Mouse (Mus musculus): ENCODE data around the gene Spaca4. TPM values are rescaled to one million over a fixed set of nuclear protein-coding genes. Genes with fewer than 3 reads are reported as not detected.

Gene Spaca4
- polyA plus RNA-seq, 1 experiment from 2014 or later: 0.79 TPM

GRCm38 (mm10) chr7:45755703-45756102, 30.1 kb upstream of the Spaca4 start:
- Histone ChIP-seq H3K4me1 (ENCODE audit: control insufficient read depth, insufficient read depth, low read length) (no peaks in the 10 kb centered on the region), H3K9ac (ENCODE audit: low read length) (no peak overlapping the region), H3K4me2 (ENCODE audit: low read depth, low read length) (no peak overlapping the region), H3K36me3 (ENCODE audit: control insufficient read depth, insufficient read depth, low read length) (no peaks in the 10 kb centered on the region), H3K4me3 (replicated peaks; ENCODE audit: low read length) (no peak overlapping the region), H3K27ac (ENCODE audit: low read length) (no peak overlapping the region), H3K9me3 (replicated peaks; ENCODE audit: control insufficient read depth, low read length) (no peaks in the 10 kb centered on the region), H3K27me3 (ENCODE audit: control insufficient read depth, insufficient read depth, low read length) (peaks cover 12% of the 10 kb centered on the region)
- no peak for ATAC-seq (ENCODE audit: insufficient read depth, low FRiP score)
- WGBS: 54% methylated on average over 6 of the region's 6 CpGs

GRCm38 (mm10) chr7:45750162-45750561, 24.5 kb upstream of the Spaca4 start:
- Histone ChIP-seq H3K4me1 (ENCODE audit: control insufficient read depth, insufficient read depth, low read length) (peaks cover 10% of the 10 kb centered on the region; the same call in 1 of the 2 replicates), H3K4me3 (replicated peaks; ENCODE audit: low read length) (no peak overlapping the region), H3K36me3 (ENCODE audit: control insufficient read depth, insufficient read depth, low read length) (no peaks in the 10 kb centered on the region), H3K27me3 (ENCODE audit: control insufficient read depth, insufficient read depth, low read length) (no peaks in the 10 kb centered on the region), H3K4me2 (ENCODE audit: low read depth, low read length) (no peak overlapping the region), H3K9ac (ENCODE audit: low read length) (no peak overlapping the region), H3K9me3 (replicated peaks; ENCODE audit: control insufficient read depth, low read length) (no peaks in the 10 kb centered on the region), H3K27ac (ENCODE audit: low read length) (no peak overlapping the region)
- ATAC-seq (ENCODE audit: insufficient read depth, low FRiP score): no peak
- 51% methylated on average over 9 of the region's 9 CpGs for WGBS

GRCm38 (mm10) chr7:45749401-45749800, 23.8 kb upstream of the Spaca4 start:
- H3K4me3 ChIP-seq (replicated peaks; ENCODE audit: low read length): no peak overlapping the region
- H3K27me3 ChIP-seq (ENCODE audit: control insufficient read depth, insufficient read depth, low read length): no peaks in the 10 kb centered on the region
- ATAC-seq (ENCODE audit: insufficient read depth, low FRiP score): peak; percentile 44; the same call in 1 of the 2 replicates
- H3K9me3 ChIP-seq (replicated peaks; ENCODE audit: control insufficient read depth, low read length): no peaks in the 10 kb centered on the region
- no peak overlapping the region for H3K9ac ChIP-seq (ENCODE audit: low read length)
- peaks cover 10% of the 10 kb centered on the region; the same call in 1 of the 2 replicates for H3K4me1 ChIP-seq (ENCODE audit: control insufficient read depth, insufficient read depth, low read length)
- H3K4me2 ChIP-seq (ENCODE audit: low read depth, low read length): no peak overlapping the region
- H3K36me3 ChIP-seq (ENCODE audit: control insufficient read depth, insufficient read depth, low read length): no peaks in the 10 kb centered on the region
- no peak overlapping the region for H3K27ac ChIP-seq (ENCODE audit: low read length)
- WGBS: 34% methylated on average over 9 of the region's 10 CpGs

- H3K27me3 ChIP-seq (ENCODE audit: control insufficient read depth, insufficient read depth, low read length): no peaks in the 10 kb centered on the region
- H3K9me3 ChIP-seq (replicated peaks; ENCODE audit: control insufficient read depth, low read length): no peaks in the 10 kb centered on the region
- H3K4me3 ChIP-seq (replicated peaks; ENCODE audit: low read length): no peak overlapping the region
- no peak for ATAC-seq (ENCODE audit: insufficient read depth, low FRiP score)
- 70% methylated on average over 7 of the region's 7 CpGs for WGBS
- H3K9ac ChIP-seq (ENCODE audit: low read length): no peak overlapping the region
- H3K36me3 ChIP-seq (ENCODE audit: control insufficient read depth, insufficient read depth, low read length): no peaks in the 10 kb centered on the region
- H3K4me2 ChIP-seq (ENCODE audit: low read depth, low read length): no peak overlapping the region
- H3K4me1 ChIP-seq (ENCODE audit: control insufficient read depth, insufficient read depth, low read length): peaks cover 10% of the 10 kb centered on the region; the same call in 1 of the 2 replicates
- H3K27ac ChIP-seq (ENCODE audit: low read length): no peak overlapping the region
These were observed 22.5 kb upstream of the Spaca4 start for GRCm38 (mm10) chr7:45748110-45748509.

GRCm38 (mm10) chr7:45747450-45747849, 21.8 kb upstream of the Spaca4 start:
- 85% methylated on average over 5 of the region's 5 CpGs for WGBS
- no peaks in the 10 kb centered on the region for H3K27me3 ChIP-seq (ENCODE audit: control insufficient read depth, insufficient read depth, low read length)
- no peak for ATAC-seq (ENCODE audit: insufficient read depth, low FRiP score)

GRCm38 (mm10) chr7:45746518-45746917, 20.9 kb upstream of the Spaca4 start:
- WGBS: 63% methylated on average over 6 of the region's 6 CpGs
- no peaks in the 10 kb centered on the region for H3K27me3 ChIP-seq (ENCODE audit: control insufficient read depth, insufficient read depth, low read length)
- no peaks in the 10 kb centered on the region for H3K9me3 ChIP-seq (replicated peaks; ENCODE audit: control insufficient read depth, low read length)

More at GRCm38 (mm10) chr7:45747450-45747849, 21.8 kb upstream of the Spaca4 start:
- no peak overlapping the region for H3K4me3 ChIP-seq (replicated peaks; ENCODE audit: low read length)
- H3K27ac ChIP-seq (ENCODE audit: low read length): no peak overlapping the region
- H3K36me3 ChIP-seq (ENCODE audit: control insufficient read depth, insufficient read depth, low read length): no peaks in the 10 kb centered on the region
- H3K4me1 ChIP-seq (ENCODE audit: control insufficient read depth, insufficient read depth, low read length): peaks cover 10% of the 10 kb centered on the region; the same call in 1 of the 2 replicates
- no peak overlapping the region for H3K9ac ChIP-seq (ENCODE audit: low read length)
- H3K4me2 ChIP-seq (ENCODE audit: low read depth, low read length): no peak overlapping the region
- no peaks in the 10 kb centered on the region for H3K9me3 ChIP-seq (replicated peaks; ENCODE audit: control insufficient read depth, low read length)

GRCm38 (mm10) chr7:45744387-45744786, 18.8 kb upstream of the Spaca4 start:
- ATAC-seq (ENCODE audit: insufficient read depth, low FRiP score): peak; percentile 51; the same call in 1 of the 2 replicates
- H3K36me3 ChIP-seq (ENCODE audit: control insufficient read depth, insufficient read depth, low read length): no peaks in the 10 kb centered on the region
- no peaks in the 10 kb centered on the region for H3K9me3 ChIP-seq (replicated peaks; ENCODE audit: control insufficient read depth, low read length)
- no peak overlapping the region for H3K9ac ChIP-seq (ENCODE audit: low read length)
- 48% methylated on average over 2 of the region's 2 CpGs for WGBS
- H3K27ac ChIP-seq (ENCODE audit: low read length): no peak overlapping the region
- H3K27me3 ChIP-seq (ENCODE audit: control insufficient read depth, insufficient read depth, low read length): no peaks in the 10 kb centered on the region
- no peak overlapping the region for H3K4me2 ChIP-seq (ENCODE audit: low read depth, low read length)
- H3K4me3 ChIP-seq (replicated peaks; ENCODE audit: low read length): no peak overlapping the region
- H3K4me1 ChIP-seq (ENCODE audit: control insufficient read depth, insufficient read depth, low read length): peaks cover 9% of the 10 kb centered on the region; the same call in 1 of the 2 replicates

More at GRCm38 (mm10) chr7:45746518-45746917, 20.9 kb upstream of the Spaca4 start:
- H3K4me2 ChIP-seq (ENCODE audit: low read depth, low read length): no peak overlapping the region
- no peak for ATAC-seq (ENCODE audit: insufficient read depth, low FRiP score)
- H3K27ac ChIP-seq (ENCODE audit: low read length): no peak overlapping the region
- H3K36me3 ChIP-seq (ENCODE audit: control insufficient read depth, insufficient read depth, low read length): no peaks in the 10 kb centered on the region
- no peak overlapping the region for H3K4me3 ChIP-seq (replicated peaks; ENCODE audit: low read length)
- H3K9ac ChIP-seq (ENCODE audit: low read length): no peak overlapping the region
- H3K4me1 ChIP-seq (ENCODE audit: control insufficient read depth, insufficient read depth, low read length): peaks cover 10% of the 10 kb centered on the region; the same call in 1 of the 2 replicates

GRCm38 (mm10) chr7:45742338-45742737, 16.7 kb upstream of the Spaca4 start:
- peak overlapping the region; percentile 34 for H3K4me3 ChIP-seq (replicated peaks; ENCODE audit: low read length)
- no peaks in the 10 kb centered on the region for H3K9me3 ChIP-seq (replicated peaks; ENCODE audit: control insufficient read depth, low read length)
- peak overlapping the region; percentile 49 for H3K9ac ChIP-seq (ENCODE audit: low read length)

GRCm38 (mm10) chr7:45741777-45742176, 16.2 kb upstream of the Spaca4 start:
- ATAC-seq (ENCODE audit: insufficient read depth, low FRiP score): peak; percentile 51; the same call in 1 of the 2 replicates
- no peak overlapping the region for H3K27ac ChIP-seq (ENCODE audit: low read length)
- no peaks in the 10 kb centered on the region for H3K36me3 ChIP-seq (ENCODE audit: control insufficient read depth, insufficient read depth, low read length)
- H3K9me3 ChIP-seq (replicated peaks; ENCODE audit: control insufficient read depth, low read length): no peaks in the 10 kb centered on the region
- WGBS: 36% methylated on average over 11 of the region's 11 CpGs
- H3K27me3 ChIP-seq (ENCODE audit: control insufficient read depth, insufficient read depth, low read length): no peaks in the 10 kb centered on the region
- H3K4me2 ChIP-seq (ENCODE audit: low read depth, low read length): peak overlapping the region; percentile 47
- H3K4me1 ChIP-seq (ENCODE audit: control insufficient read depth, insufficient read depth, low read length): no peaks in the 10 kb centered on the region
- peak overlapping the region; percentile 34 for H3K4me3 ChIP-seq (replicated peaks; ENCODE audit: low read length)
- H3K9ac ChIP-seq (ENCODE audit: low read length): peak overlapping the region; percentile 49

More at GRCm38 (mm10) chr7:45742338-45742737, 16.7 kb upstream of the Spaca4 start:
- Histone ChIP-seq H3K27ac (ENCODE audit: low read length) (no peak overlapping the region), H3K4me2 (ENCODE audit: low read depth, low read length) (peak overlapping the region; percentile 47), H3K27me3 (ENCODE audit: control insufficient read depth, insufficient read depth, low read length) (no peaks in the 10 kb centered on the region), H3K4me1 (ENCODE audit: control insufficient read depth, insufficient read depth, low read length) (no peaks in the 10 kb centered on the region), H3K36me3 (ENCODE audit: control insufficient read depth, insufficient read depth, low read length) (no peaks in the 10 kb centered on the region)
- ATAC-seq (ENCODE audit: insufficient read depth, low FRiP score): no peak; the same call in 1 of the 2 replicates
- 31% methylated on average over 19 of the region's 19 CpGs for WGBS

All from stomach, embryonic 16.5 days (tissue).